Mouse (Mus musculus) left cerebral cortex, adult 18-20 months (tissue): Measurements from ENCODE around the gene Myo9b. TPM values are rescaled to one million over a fixed set of nuclear protein-coding genes. Genes with fewer than 3 reads are reported as not detected.
A peak's percentile ranks its signal among the peaks of the same experiment; 100 is the strongest.

ENCODE experiments used
- DNase-seq, 2 experiments: peaks; one replicate each; pipeline ENCODE4 v3.0.0; 2021 to 2022; ENCODE audit warnings: low spot score in 2 of 2, mixed read lengths in 1 of 2
- total RNA-seq, 2 experiments: library from RNA; stranded (reverse); gene quantifications; 2 replicates each; pipeline ENCODE4 v1.2.3; 2021

The Myo9b gene
- total RNA-seq, 2 experiments from 2014 or later: 30.1 to 30.9 TPM

- DNase-seq: peak; percentile 86 to 93
Measured at GRCm38 (mm10) chr8:71366771-71367528, 94.4 kb downstream of the Myo9b start, which contains the start of gene Use1. TSS of gene Use1 (plus strand) at chr8:71366848.

GRCm38 (mm10) chr8:71367529-71368176, 95.1 kb downstream of the Myo9b start:
- DNase-seq: no peak

DNA sequence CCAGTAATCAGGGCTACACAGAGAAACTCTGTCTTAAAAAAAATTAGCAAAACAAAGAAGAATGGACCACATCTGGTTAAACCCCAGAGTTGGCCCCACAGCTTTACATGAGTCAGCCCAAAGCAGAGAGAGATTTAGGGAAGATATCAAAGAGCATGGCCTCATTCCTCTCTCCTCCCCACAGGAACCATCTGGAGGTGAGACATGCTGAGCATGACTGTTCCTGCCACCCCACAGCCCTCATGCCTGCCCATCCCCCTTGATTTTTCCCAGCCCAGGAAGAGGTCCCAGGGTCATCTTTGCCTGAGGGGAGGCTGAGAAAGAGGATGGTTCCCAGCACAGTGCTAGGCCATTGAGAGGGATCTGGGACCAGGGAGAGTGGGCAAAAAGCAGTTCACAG, 95.9 kb downstream of the Myo9b start:
- no peak for DNase-seq

- DNase-seq: no peak
Measured at GRCm38 (mm10) chr8:71369040-71369718, 96.7 kb downstream of the Myo9b start.

- DNase-seq: no peak
Measured at GRCm38 (mm10) chr8:71370711-71371235, 98.3 kb downstream of the Myo9b start.

- DNase-seq: peak; percentile 94 to 98
Measured at GRCm38 (mm10) chr8:71371236-71371848, 98.8 kb downstream of the Myo9b start, which contains the start of gene Ocel1. TSS of gene Ocel1 (plus strand) at chr8:71371298.

DNA sequence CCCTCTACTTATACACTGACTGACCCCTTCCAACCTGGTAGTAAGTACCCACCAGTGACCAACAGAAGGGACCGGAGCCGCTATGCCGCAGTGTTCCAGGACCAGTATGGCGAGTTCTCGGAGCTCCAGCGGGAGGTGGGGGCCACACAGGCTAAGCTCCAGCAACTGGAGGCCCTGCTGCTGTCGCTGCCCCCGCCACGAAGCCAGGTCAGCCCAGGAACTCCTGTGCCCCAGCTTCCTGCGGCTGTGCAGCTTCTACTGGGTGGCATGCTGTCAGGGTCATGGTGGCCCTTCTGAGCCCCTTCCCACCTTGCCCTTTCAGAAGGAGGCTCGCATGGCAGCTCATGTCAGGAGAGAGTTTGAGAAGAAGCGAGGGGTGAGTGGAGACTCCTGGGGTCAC, 99.9 kb downstream of the Myo9b start:
- DNase-seq: no peak

- no peak for DNase-seq
Measured at GRCm38 (mm10) chr8:71373000-71373399, 100.5 kb downstream of the Myo9b start.

GRCm38 (mm10) chr8:71374616-71375206, 102.2 kb downstream of the Myo9b start:
- no peak for DNase-seq

GRCm38 (mm10) chr8:71375581-71376422, 103.3 kb downstream of the Myo9b start:
- peak; percentile 65 to 80 for DNase-seq

DNA sequence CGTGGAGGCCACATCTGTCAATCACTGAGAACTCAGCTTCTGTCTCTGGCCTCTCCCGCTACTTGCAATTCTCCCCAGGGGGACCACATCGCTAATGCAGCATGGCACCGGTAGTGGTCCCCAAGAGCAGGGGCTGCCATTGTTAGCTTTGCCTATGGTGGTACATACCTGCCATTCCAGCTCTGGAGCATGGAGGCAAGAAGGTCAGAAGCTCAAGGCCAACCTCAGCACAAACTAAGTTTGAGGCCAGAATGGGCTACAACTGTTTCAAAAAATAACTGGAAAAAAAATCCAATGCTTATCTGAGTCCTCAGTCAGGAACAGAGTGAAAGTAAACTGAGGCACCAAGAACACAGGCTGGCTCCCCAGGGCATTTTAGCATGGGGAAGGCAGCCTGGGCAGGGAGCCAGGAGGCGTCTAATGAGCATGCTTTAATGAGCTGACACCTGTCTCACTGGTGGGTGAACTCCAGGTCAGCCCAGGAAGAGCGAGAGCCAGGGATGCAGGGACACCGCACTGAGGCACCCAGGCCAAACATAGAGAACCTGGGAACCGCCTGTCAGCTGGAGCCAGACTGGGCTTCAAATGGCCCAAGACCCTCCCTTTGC, 104.0 kb downstream of the Myo9b start:
- DNase-seq: no peak

GRCm38 (mm10) chr8:71379008-71379407, 106.5 kb downstream of the Myo9b start:
- no peak for DNase-seq

DNA sequence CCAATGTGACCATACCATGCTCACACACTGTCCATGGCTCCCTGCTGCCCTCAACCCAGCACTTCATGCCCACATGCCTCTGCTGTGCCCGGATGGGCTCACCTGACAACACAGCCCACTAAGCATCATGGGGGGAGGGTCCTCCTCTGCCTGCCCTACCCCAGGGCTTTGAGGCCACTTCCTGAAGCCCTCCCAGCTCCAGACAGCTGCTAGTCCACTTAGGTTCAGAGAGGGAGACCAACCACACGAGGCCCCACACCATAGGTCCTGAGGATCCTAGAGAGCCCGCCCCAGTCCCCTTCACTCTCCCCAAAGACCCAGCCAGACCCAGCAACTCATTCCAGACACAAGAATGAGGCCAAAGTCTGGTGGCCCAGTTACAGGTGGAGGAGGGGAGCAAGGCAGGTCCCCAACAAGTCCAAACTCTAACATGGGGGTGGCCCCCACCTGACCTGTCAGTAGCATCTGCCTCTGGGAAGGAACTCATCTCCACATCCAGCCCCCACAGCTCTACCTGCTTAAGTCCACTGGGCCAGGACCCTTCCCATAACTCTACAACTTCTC, 107.1 kb downstream of the Myo9b start:
- DNase-seq: no peak

- DNase-seq: no peak
Measured at GRCm38 (mm10) chr8:71380178-71381171, 108.0 kb downstream of the Myo9b start.

GRCm38 (mm10) chr8:71381421-71381970, 109.0 kb downstream of the Myo9b start, which contains the start of gene Nr2f6:
TSS of gene Nr2f6 (minus strand) at chr8:71381960.
- no peak for DNase-seq

GRCm38 (mm10) chr8:71381971-71382961, 109.8 kb downstream of the Myo9b start:
- DNase-seq: peak; percentile 53 to 74
